Mouse (Mus musculus): ENCODE results near the gene Hsd17b12. TPM values are rescaled to one million over a fixed set of nuclear protein-coding genes. Genes with fewer than 3 reads are reported as not detected.

Gene Hsd17b12
- total RNA-seq, 2 experiments from 2014 or later = 5.0 to 5.7 TPM

DNA sequence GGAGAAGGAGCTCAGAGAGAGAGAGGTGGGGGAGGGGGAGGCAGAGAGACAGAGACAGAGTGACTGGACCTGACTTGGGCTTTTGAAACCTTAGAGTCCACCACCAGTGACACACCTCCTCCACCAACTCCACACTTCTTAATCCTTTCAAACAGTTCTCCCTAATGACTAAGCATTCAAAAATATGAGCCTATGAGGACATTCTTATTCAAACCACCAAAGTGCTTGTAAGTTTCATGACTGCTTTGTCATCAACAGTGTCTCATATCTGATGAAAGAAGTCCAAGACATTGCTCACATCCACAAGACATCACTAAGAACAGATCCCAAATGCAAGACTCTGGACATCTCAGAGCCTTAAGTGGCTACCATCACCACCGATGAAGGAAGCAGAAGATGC lies 67.9 kb downstream of the Hsd17b12 start:
- DNase-seq (ENCODE audit: low spot score) = no peak

DNA sequence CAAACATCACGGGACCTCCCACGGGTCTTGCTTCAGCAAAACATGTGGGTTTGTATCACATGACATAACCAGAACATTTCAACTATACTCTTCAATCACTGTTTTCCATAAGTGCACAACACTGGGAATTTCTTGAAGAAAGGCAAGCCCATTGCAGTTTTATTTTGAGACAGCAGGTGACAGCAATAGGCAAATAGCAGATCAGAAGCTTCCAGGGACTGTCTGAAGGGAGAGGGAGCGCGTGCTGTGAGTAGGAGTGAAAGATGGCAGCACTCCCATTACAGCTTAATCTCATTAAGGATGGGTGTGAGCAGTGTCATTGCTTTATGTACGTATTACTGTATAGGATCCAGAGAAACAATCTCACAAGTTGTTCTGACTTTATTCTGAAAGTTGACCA lies 88.3 kb downstream of the Hsd17b12 start:
- no peak for DNase-seq (ENCODE audit: low spot score)

DNA sequence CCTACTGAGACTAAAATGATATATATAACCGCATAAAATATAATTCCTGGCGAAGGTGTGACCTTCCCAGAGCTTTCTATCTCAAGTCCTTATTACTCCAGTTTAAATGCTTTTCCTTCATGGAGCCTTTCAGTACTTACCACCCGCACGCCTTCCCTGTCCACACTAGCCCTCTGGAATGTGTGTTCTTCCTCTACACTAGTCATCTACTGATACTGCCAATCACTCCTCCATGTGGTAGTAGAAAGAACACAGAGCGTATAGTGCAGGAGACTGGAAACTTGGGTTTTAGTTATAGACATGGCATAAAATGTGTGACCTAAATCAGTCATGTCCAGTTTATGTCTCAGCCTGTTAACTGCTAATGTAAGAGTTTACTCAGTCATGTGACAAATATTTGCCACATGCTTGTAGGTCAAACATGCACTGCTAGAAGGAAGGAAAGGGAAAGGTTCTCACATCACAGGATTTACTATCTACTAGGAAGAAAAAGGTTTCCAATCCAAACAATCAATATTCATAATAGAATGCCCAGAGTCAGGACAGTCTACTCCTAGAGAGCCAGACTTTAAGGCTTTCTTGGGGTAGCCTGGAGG lies 91.1 kb downstream of the Hsd17b12 start:
- no peak for DNase-seq (ENCODE audit: low spot score)

DNA sequence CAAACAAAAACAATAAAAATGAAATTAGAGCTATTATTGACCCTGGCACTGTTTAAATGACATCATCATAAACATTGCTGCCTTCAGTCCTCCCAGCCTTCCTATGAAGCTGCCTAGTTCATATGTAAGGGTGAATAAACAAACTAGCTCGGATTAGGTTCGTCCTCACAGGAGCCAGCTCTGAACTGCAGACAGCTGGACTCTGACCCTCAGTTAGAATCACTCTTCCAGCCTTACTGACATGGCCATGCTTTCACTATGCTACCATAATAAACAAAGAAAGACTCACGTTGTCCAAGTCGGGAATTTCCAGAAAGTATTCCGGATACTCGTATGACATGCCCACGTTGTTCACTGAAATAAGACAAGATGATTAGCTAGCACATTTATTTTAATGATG lies 91.6 kb downstream of the Hsd17b12 start:
- no peak for DNase-seq (ENCODE audit: low spot score)

DNA sequence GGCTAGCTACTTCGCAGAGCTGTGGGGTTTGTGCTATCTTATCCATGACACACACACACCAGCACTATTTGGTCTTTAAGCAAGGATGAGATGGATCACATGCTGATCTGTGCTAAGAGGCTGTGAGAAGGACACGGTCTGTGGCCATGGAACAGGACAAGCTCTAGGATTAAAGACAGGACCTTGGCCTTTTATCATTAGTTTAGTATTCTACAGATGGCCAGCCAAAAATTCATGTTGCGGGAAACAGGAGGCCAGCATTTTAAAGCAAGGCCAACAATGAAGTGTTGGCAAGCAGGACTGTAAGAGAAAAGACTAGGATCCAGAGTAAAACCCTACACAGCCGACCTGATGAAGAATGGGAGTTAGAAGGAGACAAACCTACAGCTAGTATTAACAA lies 95.0 kb downstream of the Hsd17b12 start:
- no peak for DNase-seq (ENCODE audit: low spot score)

DNA sequence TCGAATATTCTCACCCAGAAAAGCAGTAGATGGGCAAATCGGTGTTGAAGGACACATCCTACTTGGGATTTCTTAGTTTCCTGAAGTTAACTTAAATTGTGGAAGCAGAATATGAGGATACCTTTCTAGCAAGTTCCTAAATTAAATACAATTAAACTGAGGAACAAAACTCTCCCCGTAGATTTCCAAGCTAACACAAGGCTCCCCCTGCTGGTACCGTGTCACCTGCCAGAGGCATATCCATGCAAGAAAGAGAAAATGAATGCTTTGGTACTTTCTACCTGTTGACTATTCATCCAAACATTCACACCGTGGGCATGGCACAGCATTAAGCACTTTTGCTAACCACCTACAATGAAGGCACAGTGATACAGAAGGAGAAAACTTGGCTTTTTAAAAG lies 98.3 kb downstream of the Hsd17b12 start:
- no peak for DNase-seq (ENCODE audit: low spot score)

DNA sequence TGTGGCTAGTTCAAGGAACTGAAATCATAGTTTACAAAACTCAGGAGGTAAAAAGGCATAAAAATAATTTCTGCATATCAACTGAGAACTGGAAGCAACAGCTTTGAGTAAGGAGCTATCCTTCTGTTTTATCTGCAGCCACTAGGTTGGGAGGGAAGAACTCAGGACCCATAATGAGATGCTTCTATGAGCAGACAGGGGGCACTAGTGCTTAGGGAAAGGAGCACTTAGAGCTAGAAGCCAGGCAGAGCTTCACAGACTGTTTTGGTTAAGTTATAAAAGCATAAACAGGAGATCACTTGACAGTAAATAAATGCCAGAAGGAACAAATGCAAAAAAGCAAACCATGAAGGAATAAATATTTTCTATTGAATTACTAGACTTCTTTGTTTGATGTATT lies 103.0 kb downstream of the Hsd17b12 start:
- DNase-seq (ENCODE audit: low spot score) = peak; percentile 24

DNA sequence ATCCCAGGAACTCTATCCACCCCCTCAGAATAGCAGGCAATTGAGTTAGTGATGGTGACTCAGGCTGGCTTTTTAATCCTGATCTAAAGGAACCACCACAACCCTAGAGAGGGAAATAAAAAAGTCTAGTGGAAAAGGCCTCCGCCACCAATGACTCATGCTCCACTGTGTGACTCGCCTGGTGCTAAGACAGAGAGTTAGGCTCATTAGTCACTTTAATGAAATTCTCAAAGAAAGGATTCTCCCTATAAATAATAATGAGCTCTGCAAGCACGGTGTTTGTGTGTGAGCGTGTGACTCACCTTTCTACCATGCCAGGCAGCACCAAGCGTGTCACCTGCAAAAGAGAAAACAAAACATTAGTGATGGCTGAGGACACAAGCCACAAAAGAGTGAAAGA lies 105.8 kb downstream of the Hsd17b12 start:
- no peak for DNase-seq (ENCODE audit: low spot score)

DNA sequence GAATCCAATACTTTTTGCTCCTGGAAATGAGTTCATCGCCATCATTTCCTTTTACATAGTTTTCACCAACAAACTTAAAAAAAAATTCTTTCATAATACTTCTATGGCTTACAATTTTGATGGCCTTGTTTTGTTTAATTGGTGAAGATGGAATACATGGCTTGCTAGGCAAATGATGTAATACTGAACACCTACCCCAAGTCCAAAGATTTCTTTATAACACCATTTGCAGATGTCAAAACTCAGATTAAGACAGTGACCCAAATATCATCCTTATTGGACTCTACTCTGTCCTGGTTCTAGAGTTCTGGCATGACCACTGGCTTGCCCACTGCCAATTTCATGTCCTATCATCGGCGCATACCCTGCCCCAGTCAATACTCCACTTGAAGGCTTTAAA lies 106.9 kb downstream of the Hsd17b12 start:
- DNase-seq (ENCODE audit: low spot score) = no peak

DNA sequence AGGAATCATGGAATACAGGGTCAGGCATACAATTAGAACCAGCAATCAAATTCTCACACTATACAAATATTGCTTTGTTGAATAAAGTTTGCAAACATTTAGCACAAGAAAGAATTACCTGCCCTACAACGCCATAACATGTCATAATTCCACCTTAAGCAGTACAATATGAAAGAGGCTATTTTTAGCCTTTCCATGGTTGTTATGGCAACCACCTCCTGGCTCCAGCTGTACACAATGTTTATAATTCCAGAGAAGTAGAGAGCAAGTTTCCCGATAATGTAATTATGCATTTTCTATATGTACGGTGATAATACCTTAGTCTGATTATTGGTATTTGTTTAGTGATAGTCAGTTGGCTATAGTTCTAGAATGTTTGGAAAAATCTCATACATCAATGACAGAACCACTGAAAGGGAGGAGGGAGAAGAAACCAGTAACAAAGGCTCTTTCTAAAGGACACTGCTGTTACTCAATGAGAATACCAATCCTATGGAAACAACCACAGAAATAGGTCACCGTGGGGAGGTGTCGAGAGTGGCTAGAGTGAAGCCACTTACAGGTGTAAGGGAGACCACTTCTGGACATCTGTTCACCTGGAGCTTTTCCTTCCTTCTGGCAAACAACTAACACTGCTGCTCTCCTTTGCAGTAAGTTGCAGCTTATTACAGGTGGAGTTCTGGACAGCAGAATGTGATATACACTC lies 108.1 kb downstream of the Hsd17b12 start:
- DNase-seq (ENCODE audit: low spot score) = no peak

DNA sequence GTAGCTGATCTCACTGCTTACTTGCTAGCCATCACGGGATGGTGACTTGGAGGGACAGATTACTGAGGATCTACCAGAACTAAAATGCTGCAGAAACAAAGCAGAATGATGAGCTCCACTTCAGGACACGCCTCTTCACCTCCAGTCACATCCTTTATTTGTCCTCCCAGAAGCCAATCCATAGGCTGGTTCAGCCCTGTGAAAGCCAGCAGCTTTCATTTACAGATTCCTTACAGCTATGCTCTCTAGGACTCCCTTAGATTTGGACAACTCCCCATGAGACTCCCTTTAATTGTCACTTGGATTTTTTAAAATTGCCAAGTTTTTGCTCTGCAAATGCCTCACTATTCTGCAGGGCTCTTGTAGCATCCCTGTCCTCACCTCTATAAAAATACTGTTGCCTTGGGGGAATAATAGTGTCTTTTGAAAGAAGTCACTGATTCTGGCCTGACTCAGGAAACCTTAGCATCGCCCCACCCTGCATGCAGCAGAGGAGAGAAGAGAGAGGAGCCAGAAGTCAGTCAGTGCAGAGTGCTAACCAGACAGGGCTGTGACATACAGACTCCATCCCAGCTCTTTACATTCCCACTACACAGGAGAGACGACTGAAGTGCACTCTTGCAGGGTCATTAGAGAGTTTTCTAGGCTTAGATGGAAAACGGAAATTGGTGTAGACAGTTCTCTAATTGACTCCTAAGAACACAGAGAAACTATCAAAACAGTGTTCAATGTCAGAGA lies 108.9 kb downstream of the Hsd17b12 start:
- DNase-seq (ENCODE audit: low spot score) = no peak

DNA sequence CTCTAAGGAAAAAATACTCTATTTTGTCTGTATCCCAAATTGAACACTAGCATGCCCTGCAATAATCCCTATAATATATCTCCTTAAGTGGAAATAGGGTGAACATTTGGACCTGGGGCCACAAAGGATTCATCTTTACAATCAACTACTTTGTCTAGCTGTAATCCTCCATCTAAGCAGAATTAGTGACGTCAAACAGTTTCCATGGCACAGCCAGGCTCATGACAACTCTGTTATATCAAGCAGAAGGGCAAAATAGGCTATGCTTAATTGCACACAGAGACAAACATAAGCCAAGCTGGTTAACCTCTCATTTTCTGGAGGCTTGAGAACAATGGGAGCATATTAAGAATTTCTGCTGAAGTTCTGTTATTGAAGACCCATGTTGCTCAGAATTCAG lies 109.5 kb downstream of the Hsd17b12 start:
- no peak for DNase-seq (ENCODE audit: low spot score)

DNA sequence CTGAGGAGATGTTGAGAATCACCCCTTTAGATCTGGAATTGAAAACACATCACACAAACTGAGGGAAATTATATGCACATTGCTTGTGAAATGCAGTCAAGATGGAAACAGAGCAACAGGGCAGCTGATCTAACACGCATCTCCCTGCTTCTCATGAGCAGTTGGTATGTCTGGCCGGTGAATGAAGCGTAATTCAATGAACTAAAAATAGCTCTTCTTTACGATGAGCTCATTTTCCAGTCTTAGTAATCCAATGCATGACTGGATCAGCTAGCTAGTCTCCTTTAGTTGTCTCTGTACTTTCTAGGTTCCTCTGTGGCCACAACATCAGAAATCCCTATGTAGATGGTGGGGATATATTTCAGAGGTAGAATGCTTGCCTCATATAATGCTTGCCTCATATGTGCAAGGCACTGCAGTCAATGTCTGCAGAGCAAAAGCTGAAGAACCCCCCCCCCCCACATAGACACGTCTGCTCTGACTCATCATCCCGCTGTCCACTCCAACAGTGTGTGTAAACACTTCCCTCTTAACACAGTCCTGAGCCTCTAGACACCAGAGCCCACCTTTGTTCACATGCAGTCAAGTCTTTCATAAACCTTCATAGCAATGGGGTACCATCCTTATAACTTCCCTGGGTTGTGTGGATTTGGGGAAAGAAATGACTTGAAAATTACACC lies 112.2 kb downstream of the Hsd17b12 start:
- peak; percentile 17 for DNase-seq (ENCODE audit: low spot score)

DNA sequence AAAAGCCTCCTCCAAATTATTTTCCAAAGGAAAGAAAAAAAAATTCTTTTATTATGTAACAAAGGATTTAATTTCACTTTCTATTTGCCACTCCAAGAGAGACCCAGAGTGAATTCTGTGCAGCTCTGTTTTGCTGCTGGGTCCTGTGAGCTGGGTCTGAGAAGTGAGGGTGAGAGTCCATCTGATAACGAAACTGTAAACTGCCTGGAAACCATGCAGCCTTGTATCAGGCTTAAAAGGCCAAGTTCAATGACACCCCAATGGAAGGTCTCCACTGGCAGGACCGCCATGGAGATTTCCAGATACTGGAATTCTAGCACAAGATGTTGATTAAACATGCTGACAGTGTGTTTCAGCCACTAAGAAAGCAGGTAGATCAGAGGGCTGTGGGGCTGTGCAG lies 113.6 kb downstream of the Hsd17b12 start:
- DNase-seq (ENCODE audit: low spot score) = no peak

DNA sequence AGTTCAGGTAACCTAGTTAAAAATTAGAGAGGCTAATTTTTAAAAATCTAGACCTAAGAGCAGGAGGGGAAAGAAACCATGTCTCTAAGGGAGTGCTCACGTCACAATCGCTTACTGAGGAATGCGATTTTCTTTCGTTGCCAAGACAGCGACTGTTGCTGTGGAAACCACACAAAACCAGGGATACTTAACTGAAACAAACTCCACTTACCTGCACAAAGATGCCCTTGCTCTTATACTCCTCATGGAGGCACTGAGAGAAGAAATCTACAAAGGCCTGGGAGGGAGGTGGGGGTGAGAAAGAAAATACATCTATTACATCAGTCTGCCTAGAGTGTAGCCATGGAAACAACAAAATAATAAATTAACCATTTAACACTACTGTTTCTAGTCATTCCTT lies 114.1 kb downstream of the Hsd17b12 start:
- DNase-seq (ENCODE audit: low spot score) = no peak

DNA sequence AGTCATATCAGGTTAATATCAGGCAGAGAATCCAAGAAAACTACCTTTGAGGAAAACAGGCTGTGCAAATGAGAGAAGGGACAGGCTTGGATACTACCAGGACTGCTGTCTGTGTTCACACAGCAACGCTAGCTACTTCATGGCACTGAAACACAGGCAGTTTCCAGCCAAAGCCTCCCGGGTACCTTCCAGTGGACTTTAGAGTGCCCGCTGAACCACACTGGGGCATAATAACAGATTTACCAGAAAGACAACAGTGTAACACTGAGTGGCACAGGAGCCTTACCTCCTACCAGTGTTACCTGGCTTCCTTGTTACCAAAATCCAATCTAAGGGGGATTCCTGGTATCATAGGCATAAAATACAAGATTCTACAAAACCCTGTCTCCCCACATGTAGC lies 115.3 kb downstream of the Hsd17b12 start:
- DNase-seq (ENCODE audit: low spot score) = no peak

DNA sequence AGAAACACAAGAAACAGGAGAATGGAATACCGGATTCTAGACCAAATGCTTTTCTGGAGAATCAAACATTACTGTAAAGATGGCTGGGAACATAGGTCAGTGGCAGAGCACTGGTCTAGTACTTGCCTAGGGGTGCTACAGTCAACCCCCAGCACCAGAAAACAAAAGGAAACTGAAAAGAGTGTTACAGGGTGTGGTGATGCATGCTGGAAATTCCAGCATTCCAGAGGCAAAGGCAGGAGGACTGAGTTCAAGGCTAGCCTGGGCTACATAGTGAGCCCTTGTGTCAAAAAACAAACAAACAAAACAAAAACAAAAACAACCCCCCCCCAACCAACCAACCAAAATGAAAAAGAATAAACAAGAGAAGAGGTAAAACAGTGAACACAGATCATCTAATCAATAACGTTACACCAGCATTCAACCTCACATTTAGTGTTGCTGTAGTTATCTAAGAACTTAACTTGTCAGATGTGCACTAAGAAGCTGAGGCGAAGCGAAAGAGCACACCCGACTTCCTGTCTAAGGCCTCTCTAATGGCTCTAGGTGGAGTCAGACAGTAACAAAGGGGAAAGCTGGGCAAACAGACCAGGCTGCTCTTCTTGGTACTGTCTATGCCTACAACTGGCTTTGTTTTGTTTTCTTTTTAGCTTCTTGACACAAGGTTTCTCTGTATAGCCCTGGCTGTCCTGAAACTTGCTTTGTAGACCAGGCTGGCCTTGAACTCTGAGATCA lies 117.2 kb downstream of the Hsd17b12 start:
- no peak for DNase-seq (ENCODE audit: low spot score)

DNA sequence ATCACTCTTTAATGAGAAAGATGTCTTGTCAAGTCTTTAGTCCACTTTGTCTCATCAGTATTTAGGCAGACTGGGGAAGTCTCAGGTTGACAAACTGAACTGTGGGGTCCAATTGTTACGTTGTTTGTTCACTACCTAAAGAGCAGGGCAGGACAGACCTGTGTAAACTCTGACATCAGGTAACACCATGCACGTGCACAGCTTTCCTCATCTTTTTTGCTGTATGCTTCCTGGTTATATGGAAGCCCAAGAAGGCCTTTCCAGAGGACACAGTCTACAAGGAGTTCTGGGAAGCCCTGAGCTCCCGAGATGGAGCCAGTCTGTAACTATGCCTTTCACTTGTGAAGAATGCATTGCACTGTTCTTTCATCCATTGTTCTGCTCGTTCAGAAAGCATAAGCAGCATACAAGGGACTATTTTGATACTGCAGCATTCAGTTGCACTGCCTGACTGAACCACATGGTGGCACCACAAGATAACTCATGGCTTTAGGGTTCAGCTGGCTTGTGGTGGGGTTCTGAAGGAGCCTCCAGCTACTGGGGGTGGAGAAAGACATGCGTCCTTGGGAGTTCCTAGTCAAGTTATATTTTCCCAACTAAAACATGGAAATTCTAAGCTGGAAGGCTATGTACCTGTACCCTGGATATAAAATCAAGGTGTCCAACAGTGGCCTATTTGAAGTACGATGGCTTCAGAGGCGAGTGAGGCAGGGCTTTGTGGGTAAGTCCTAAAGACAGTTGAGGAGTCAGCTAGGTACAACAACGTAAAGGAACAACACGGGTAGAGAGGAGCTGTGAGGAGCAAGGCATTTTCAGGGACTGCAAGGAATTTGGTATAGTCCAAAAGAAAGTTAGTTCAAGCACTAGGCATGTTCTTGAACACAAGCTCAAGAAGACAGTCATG lies 122.1 kb downstream of the Hsd17b12 start:
- DNase-seq (ENCODE audit: low spot score) = peak; percentile 68

DNA sequence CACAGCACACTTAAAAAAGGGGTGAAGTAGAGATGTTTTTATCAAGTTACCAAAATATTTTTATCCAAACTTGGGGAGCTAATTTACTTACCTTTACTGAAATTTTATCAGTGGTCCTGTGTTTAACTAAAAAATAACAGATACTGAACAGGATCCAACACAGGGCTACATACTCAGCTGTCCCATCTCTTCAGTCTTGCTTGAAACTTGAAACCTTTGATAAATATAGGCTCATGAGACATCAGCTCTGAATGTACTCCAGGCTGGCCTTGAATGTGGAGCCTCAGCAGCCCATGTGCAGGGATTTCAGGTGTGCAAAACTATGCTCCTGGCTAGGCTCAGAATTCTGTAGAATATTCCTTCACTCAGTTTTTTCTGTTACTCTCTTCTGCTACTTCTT lies 127.2 kb downstream of the Hsd17b12 start:
- DNase-seq (ENCODE audit: low spot score) = peak; percentile 25

DNA sequence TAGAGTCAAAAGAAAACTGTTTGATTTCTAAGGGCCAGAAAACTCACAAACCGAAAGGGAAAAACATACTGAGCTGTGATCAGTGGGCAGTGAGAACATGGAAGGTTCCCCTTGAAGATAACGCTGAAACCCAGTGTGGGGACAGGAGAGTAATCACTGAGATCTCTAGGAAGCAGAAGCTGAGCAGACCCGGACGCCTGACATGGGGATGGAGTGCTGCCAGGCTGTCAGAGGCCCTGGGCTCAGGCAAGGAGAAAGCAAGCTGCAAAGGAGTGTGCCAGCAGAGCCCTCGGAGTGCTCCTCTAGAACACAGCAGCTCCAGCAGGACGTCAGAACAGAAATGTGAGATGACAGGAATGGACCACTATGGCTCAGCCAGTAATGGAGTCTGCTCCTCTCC lies 133.1 kb downstream of the Hsd17b12 start:
- DNase-seq (ENCODE audit: low spot score) = no peak

Data from gastrocnemius, adult 18-20 months (tissue).